Mouse (Mus musculus): ENCODE measurements around the gene Mad1l1. TPM values are rescaled to one million over a fixed set of nuclear protein-coding genes. Genes with fewer than 3 reads are reported as not detected.

The Mad1l1 gene
- polyA plus RNA-seq, 1 experiment from 2014 or later = 35.1 TPM

GRCm38 (mm10) chr5:140078406-140078805 lies 242.9 kb downstream of the Mad1l1 start:
- no peak overlapping the region for H3K27ac ChIP-seq (ENCODE audit: low read depth, low read length)
- ATAC-seq (ENCODE audit: low FRiP score) (no peak), DNase-seq (ENCODE audit: low spot score) (no peak)
- H3K36me3 ChIP-seq (ENCODE audit: control insufficient read depth, insufficient read depth, low read length) = no peaks in the 10 kb centered on the region
- 0 out of 2 replicates have a peak, but pooled peaks cover 2% of the 10 kb centered on the region for H3K4me1 ChIP-seq (replicated peaks; ENCODE audit: control insufficient read depth, insufficient read depth, low read length)
- WGBS = 83% methylated on average over 3 of the region's 3 CpGs
- no peak overlapping the region for H3K4me3 ChIP-seq (ENCODE audit: low read depth, low read length)
- H3K27me3 ChIP-seq (ENCODE audit: control insufficient read depth, insufficient read depth, low read length) = no peaks in the 10 kb centered on the region
- H3K9me3 ChIP-seq (ENCODE audit: control insufficient read depth, low read length) = no peaks in the 10 kb centered on the region
- H3K4me2 ChIP-seq (replicated peaks; ENCODE audit: low read depth, low read length) = no peak overlapping the region
- no peak overlapping the region for H3K9ac ChIP-seq (ENCODE audit: low read depth, low read length)

GRCm38 (mm10) chr5:140076438-140076837 lies 244.9 kb downstream of the Mad1l1 start:
- H3K36me3 ChIP-seq (ENCODE audit: control insufficient read depth, insufficient read depth, low read length) = no peaks in the 10 kb centered on the region
- H3K4me1 ChIP-seq (replicated peaks; ENCODE audit: control insufficient read depth, insufficient read depth, low read length) = 0 out of 2 replicates have a peak, but pooled peaks cover 2% of the 10 kb centered on the region
- H3K9ac ChIP-seq (ENCODE audit: low read depth, low read length) = no peak overlapping the region
- H3K9me3 ChIP-seq (ENCODE audit: control insufficient read depth, low read length) = no peaks in the 10 kb centered on the region
- no peaks in the 10 kb centered on the region for H3K27me3 ChIP-seq (ENCODE audit: control insufficient read depth, insufficient read depth, low read length)
- no peak overlapping the region for H3K4me2 ChIP-seq (replicated peaks; ENCODE audit: low read depth, low read length)
- 92% methylated on average over 2 of the region's 2 CpGs for WGBS
- H3K4me3 ChIP-seq (ENCODE audit: low read depth, low read length) = no peak overlapping the region
- DNase-seq (ENCODE audit: low spot score) (no peak), ATAC-seq (ENCODE audit: low FRiP score) (no peak)
- no peak overlapping the region for H3K27ac ChIP-seq (ENCODE audit: low read depth, low read length)

- DNase-seq (ENCODE audit: low spot score) = no peak
- no peak overlapping the region for H3K4me3 ChIP-seq (ENCODE audit: low read depth, low read length)
- ATAC-seq (ENCODE audit: low FRiP score) = 0 out of 2 replicates have a peak, but pooled peaks have one; percentile 43
- no peak overlapping the region for H3K4me2 ChIP-seq (replicated peaks; ENCODE audit: low read depth, low read length)
- 58% methylated on average over 12 of the region's 12 CpGs for WGBS
- no peaks in the 10 kb centered on the region for H3K9me3 ChIP-seq (ENCODE audit: control insufficient read depth, low read length)
- no peaks in the 10 kb centered on the region for H3K36me3 ChIP-seq (ENCODE audit: control insufficient read depth, insufficient read depth, low read length)
- H3K27ac ChIP-seq (ENCODE audit: low read depth, low read length) = peak overlapping the region; percentile 30; the same call in 1 of the 2 replicates
- 0 out of 2 replicates have a peak, but pooled peaks cover 2% of the 10 kb centered on the region for H3K27me3 ChIP-seq (ENCODE audit: control insufficient read depth, insufficient read depth, low read length)
- 0 out of 2 replicates have a peak, but pooled peaks cover 2% of the 10 kb centered on the region for H3K4me1 ChIP-seq (replicated peaks; ENCODE audit: control insufficient read depth, insufficient read depth, low read length)
- no peak overlapping the region for H3K9ac ChIP-seq (ENCODE audit: low read depth, low read length)
Observed at GRCm38 (mm10) chr5:140073671-140074116, 247.7 kb downstream of the Mad1l1 start.

- ATAC-seq (ENCODE audit: low FRiP score) (no peak), DNase-seq (ENCODE audit: low spot score) (no peak)
- H3K27me3 ChIP-seq (ENCODE audit: control insufficient read depth, insufficient read depth, low read length) = 0 out of 2 replicates have a peak, but pooled peaks cover 2% of the 10 kb centered on the region
- WGBS = 47% methylated on average over 1 of the region's 1 CpGs
- no peak overlapping the region for H3K27ac ChIP-seq (ENCODE audit: low read depth, low read length)
- H3K9ac ChIP-seq (ENCODE audit: low read depth, low read length) = no peak overlapping the region
- H3K36me3 ChIP-seq (ENCODE audit: control insufficient read depth, insufficient read depth, low read length) = no peaks in the 10 kb centered on the region
- no peak overlapping the region for H3K4me2 ChIP-seq (replicated peaks; ENCODE audit: low read depth, low read length)
- 0 out of 2 replicates have a peak, but pooled peaks cover 2% of the 10 kb centered on the region for H3K4me1 ChIP-seq (replicated peaks; ENCODE audit: control insufficient read depth, insufficient read depth, low read length)
- H3K4me3 ChIP-seq (ENCODE audit: low read depth, low read length) = no peak overlapping the region
- no peaks in the 10 kb centered on the region for H3K9me3 ChIP-seq (ENCODE audit: control insufficient read depth, low read length)
Observed at GRCm38 (mm10) chr5:140073148-140073670, 248.1 kb downstream of the Mad1l1 start.

- 76% methylated on average over 5 of the region's 5 CpGs for WGBS
- Histone ChIP-seq H3K27ac (ENCODE audit: low read depth, low read length) (no peak overlapping the region), H3K36me3 (ENCODE audit: control insufficient read depth, insufficient read depth, low read length) (no peaks in the 10 kb centered on the region), H3K4me2 (replicated peaks; ENCODE audit: low read depth, low read length) (no peak overlapping the region), H3K9ac (ENCODE audit: low read depth, low read length) (no peak overlapping the region), H3K4me3 (ENCODE audit: low read depth, low read length) (no peak overlapping the region), H3K4me1 (replicated peaks; ENCODE audit: control insufficient read depth, insufficient read depth, low read length) (no peaks in the 10 kb centered on the region), H3K27me3 (ENCODE audit: control insufficient read depth, insufficient read depth, low read length) (0 out of 2 replicates have a peak, but pooled peaks cover 2% of the 10 kb centered on the region), H3K9me3 (ENCODE audit: control insufficient read depth, low read length) (no peaks in the 10 kb centered on the region)
- no peak for ATAC-seq (ENCODE audit: low FRiP score)
- DNase-seq (ENCODE audit: low spot score) = no peak
Observed at GRCm38 (mm10) chr5:140068506-140068905, 252.8 kb downstream of the Mad1l1 start.

- ATAC-seq (ENCODE audit: low FRiP score) = no peak
- 59% methylated on average over 3 of the region's 3 CpGs for WGBS
- no peak overlapping the region for H3K9ac ChIP-seq (ENCODE audit: low read depth, low read length)
- no peak overlapping the region for H3K4me2 ChIP-seq (replicated peaks; ENCODE audit: low read depth, low read length)
- no peaks in the 10 kb centered on the region for H3K36me3 ChIP-seq (ENCODE audit: control insufficient read depth, insufficient read depth, low read length)
- H3K4me1 ChIP-seq (replicated peaks; ENCODE audit: control insufficient read depth, insufficient read depth, low read length) = no peaks in the 10 kb centered on the region
- H3K27me3 ChIP-seq (ENCODE audit: control insufficient read depth, insufficient read depth, low read length) = 0 out of 2 replicates have a peak, but pooled peaks cover 2% of the 10 kb centered on the region
- H3K27ac ChIP-seq (ENCODE audit: low read depth, low read length) = no peak overlapping the region
- no peak overlapping the region for H3K4me3 ChIP-seq (ENCODE audit: low read depth, low read length)
- no peaks in the 10 kb centered on the region for H3K9me3 ChIP-seq (ENCODE audit: control insufficient read depth, low read length)
- no peak for DNase-seq (ENCODE audit: low spot score)
Observed at GRCm38 (mm10) chr5:140068051-140068450, 253.3 kb downstream of the Mad1l1 start.

- no peak overlapping the region for H3K27ac ChIP-seq (ENCODE audit: low read depth, low read length)
- DNase-seq (ENCODE audit: low spot score) = no peak
- ATAC-seq (ENCODE audit: low FRiP score) = no peak
- H3K9ac ChIP-seq (ENCODE audit: low read depth, low read length) = no peak overlapping the region
- no peaks in the 10 kb centered on the region for H3K36me3 ChIP-seq (ENCODE audit: control insufficient read depth, insufficient read depth, low read length)
- no peaks in the 10 kb centered on the region for H3K4me1 ChIP-seq (replicated peaks; ENCODE audit: control insufficient read depth, insufficient read depth, low read length)
- WGBS = 86% methylated on average over 8 of the region's 8 CpGs
- no peak overlapping the region for H3K4me2 ChIP-seq (replicated peaks; ENCODE audit: low read depth, low read length)
- 0 out of 2 replicates have a peak, but pooled peaks cover 2% of the 10 kb centered on the region for H3K27me3 ChIP-seq (ENCODE audit: control insufficient read depth, insufficient read depth, low read length)
- H3K4me3 ChIP-seq (ENCODE audit: low read depth, low read length) = no peak overlapping the region
- H3K9me3 ChIP-seq (ENCODE audit: control insufficient read depth, low read length) = no peaks in the 10 kb centered on the region
Observed at GRCm38 (mm10) chr5:140066769-140067168, 254.6 kb downstream of the Mad1l1 start.

GRCm38 (mm10) chr5:140066281-140066680 lies 255.1 kb downstream of the Mad1l1 start:
- DNase-seq (ENCODE audit: low spot score) (no peak), ATAC-seq (ENCODE audit: low FRiP score) (no peak)
- H3K36me3 ChIP-seq (ENCODE audit: control insufficient read depth, insufficient read depth, low read length) = no peaks in the 10 kb centered on the region
- 0 out of 2 replicates have a peak, but pooled peaks cover 2% of the 10 kb centered on the region for H3K27me3 ChIP-seq (ENCODE audit: control insufficient read depth, insufficient read depth, low read length)
- H3K9me3 ChIP-seq (ENCODE audit: control insufficient read depth, low read length) = no peaks in the 10 kb centered on the region
- no peak overlapping the region for H3K27ac ChIP-seq (ENCODE audit: low read depth, low read length)
- no peak overlapping the region for H3K4me2 ChIP-seq (replicated peaks; ENCODE audit: low read depth, low read length)
- no peaks in the 10 kb centered on the region for H3K4me1 ChIP-seq (replicated peaks; ENCODE audit: control insufficient read depth, insufficient read depth, low read length)
- H3K4me3 ChIP-seq (ENCODE audit: low read depth, low read length) = no peak overlapping the region
- no peak overlapping the region for H3K9ac ChIP-seq (ENCODE audit: low read depth, low read length)

- H3K4me3 ChIP-seq (ENCODE audit: low read depth, low read length) = no peak overlapping the region
- H3K27ac ChIP-seq (ENCODE audit: low read depth, low read length) = no peak overlapping the region
- H3K9me3 ChIP-seq (ENCODE audit: control insufficient read depth, low read length) = no peaks in the 10 kb centered on the region
- no peaks in the 10 kb centered on the region for H3K27me3 ChIP-seq (ENCODE audit: control insufficient read depth, insufficient read depth, low read length)
- no peak for DNase-seq (ENCODE audit: low spot score)
- no peaks in the 10 kb centered on the region for H3K4me1 ChIP-seq (replicated peaks; ENCODE audit: control insufficient read depth, insufficient read depth, low read length)
- 97% methylated on average over 11 of the region's 11 CpGs for WGBS
- ATAC-seq (ENCODE audit: low FRiP score) = no peak
- H3K9ac ChIP-seq (ENCODE audit: low read depth, low read length) = no peak overlapping the region
- H3K4me2 ChIP-seq (replicated peaks; ENCODE audit: low read depth, low read length) = no peak overlapping the region
- 0 out of 2 replicates have a peak, but pooled peaks cover 2% of the 10 kb centered on the region for H3K36me3 ChIP-seq (ENCODE audit: control insufficient read depth, insufficient read depth, low read length)
Observed at GRCm38 (mm10) chr5:140065281-140065945, 255.9 kb downstream of the Mad1l1 start.
